8 mouse cellular contexts compared by ENCODE assay signal in genomic region chr11:8405225-8405899, GRCm38 (mm10).
DNase-seq lines count a peak whose midpoint lies in the region; ATAC-seq and TF ChIP-seq lines count a peak whose summit lies in the region.

No protein-coding gene starts in this region.

- no peak overlapping the region for H3K4me3 ChIP-seq in thymus, adult 2 months (ENCODE audit: control insufficient read depth, insufficient read depth, low read length)
- H3K4me3 ChIP-seq in kidney, embryonic 16.5 days (ENCODE audit: low read length): no peak overlapping the region
- H3K4me3 ChIP-seq in limb, embryonic 14.5 days (replicated peaks; ENCODE audit: low read length): no peak overlapping the region
- H3K4me3 ChIP-seq in neural tube, embryonic 12.5 days: no peak overlapping the region

- DNase-seq in thymus, adult 2 months: peak; percentile 26
- no peak for DNase-seq in thymus, adult 18-20 months
- peak; percentile 76 for DNase-seq in embryo, embryonic 11.5 days (ENCODE audit: low read depth, low spot score)
- peak; percentile 81 for DNase-seq in limb, embryonic 14.5 days (ENCODE audit: low spot score)
- DNase-seq in thymus, postnatal 14 days: peak; percentile 44

- no peaks in the 10 kb centered on the region for H3K4me1 ChIP-seq in thymus, adult 2 months (replicated peaks; ENCODE audit: control insufficient read depth, insufficient read depth, low read length)
- no peaks in the 10 kb centered on the region for H3K4me1 ChIP-seq in kidney, embryonic 16.5 days (ENCODE audit: insufficient read depth, low read length)
- H3K4me1 ChIP-seq in limb, embryonic 14.5 days (ENCODE audit: control insufficient read depth, insufficient read depth, low read length): no peaks in the 10 kb centered on the region
- H3K4me1 ChIP-seq in neural tube, embryonic 12.5 days: no peaks in the 10 kb centered on the region

- H3K4me2 ChIP-seq in kidney, embryonic 16.5 days (replicated peaks; ENCODE audit: low read depth, low read length): no peak overlapping the region
- H3K4me2 ChIP-seq in limb, embryonic 14.5 days (replicated peaks; ENCODE audit: low read depth, low read length, severe bottlenecking): no peak overlapping the region
- H3K4me2 ChIP-seq in neural tube, embryonic 12.5 days (replicated peaks): no peak overlapping the region

- no peaks in the 10 kb centered on the region for H3K27me3 ChIP-seq in thymus, adult 2 months (ENCODE audit: control insufficient read depth, insufficient read depth, low read length)
- no peaks in the 10 kb centered on the region for H3K27me3 ChIP-seq in kidney, embryonic 16.5 days (ENCODE audit: insufficient read depth, low read length)
- H3K27me3 ChIP-seq in limb, embryonic 14.5 days (ENCODE audit: control insufficient read depth, insufficient read depth, low read length): no peaks in the 10 kb centered on the region
- no peaks in the 10 kb centered on the region for H3K27me3 ChIP-seq in neural tube, embryonic 12.5 days (replicated peaks)

- H3K36me3 ChIP-seq in thymus, adult 2 months (ENCODE audit: control insufficient read depth, insufficient read depth, low read length): no peaks in the 10 kb centered on the region
- H3K36me3 ChIP-seq in kidney, embryonic 16.5 days (ENCODE audit: insufficient read depth, low read length): no peaks in the 10 kb centered on the region
- H3K36me3 ChIP-seq in limb, embryonic 14.5 days (ENCODE audit: control insufficient read depth, insufficient read depth, low read length): no peaks in the 10 kb centered on the region
- H3K36me3 ChIP-seq in neural tube, embryonic 12.5 days: no peaks in the 10 kb centered on the region

- peak; percentile 88 for TF ChIP-seq CTCF in thymus, adult 2 months (IDR thresholded peaks at IDR 0.05; ENCODE audit: borderline replicate concordance, control insufficient read depth, extremely low read depth, insufficient read depth, low read length, poor library complexity)

- no peak overlapping the region for H3K27ac ChIP-seq in thymus, adult 2 months (ENCODE audit: control insufficient read depth, insufficient read depth, low read length)
- no peak overlapping the region for H3K27ac ChIP-seq in kidney, embryonic 16.5 days (ENCODE audit: low read length)
- no peak overlapping the region for H3K27ac ChIP-seq in limb, embryonic 14.5 days (replicated peaks; ENCODE audit: low read depth, low read length)
- no peak overlapping the region for H3K27ac ChIP-seq in neural tube, embryonic 12.5 days

- no peak overlapping the region for H3K9ac ChIP-seq in kidney, embryonic 16.5 days (replicated peaks; ENCODE audit: low read length)
- no peak overlapping the region for H3K9ac ChIP-seq in limb, embryonic 14.5 days (ENCODE audit: low read depth, low read length, severe bottlenecking)
- no peak overlapping the region for H3K9ac ChIP-seq in neural tube, embryonic 12.5 days

- no peak for TF ChIP-seq POLR2A in thymus, adult 2 months (IDR thresholded peaks at IDR 0.05; ENCODE audit: control insufficient read depth, extremely low read depth, insufficient read depth, low read length, poor library complexity)
- TF ChIP-seq POLR2A in limb, embryonic 14.5 days (IDR thresholded peaks at IDR 0.05; ENCODE audit: borderline replicate concordance, extremely low read depth, insufficient read depth, insufficient read length): no peak

- WGBS in thymus, adult 2 months: 30% methylated on average over 18 of the region's 18 CpGs
- 27% methylated on average over 18 of the region's 18 CpGs for WGBS in kidney, embryonic 16.5 days
- WGBS in limb, embryonic 14.5 days: 32% methylated on average over 18 of the region's 18 CpGs
- 32% methylated on average over 18 of the region's 18 CpGs for WGBS in neural tube, embryonic 12.5 days

- no peaks in the 10 kb centered on the region for H3K9me3 ChIP-seq in kidney, embryonic 16.5 days (ENCODE audit: low read length)
- H3K9me3 ChIP-seq in limb, embryonic 14.5 days (ENCODE audit: control insufficient read depth, low read length): no peaks in the 10 kb centered on the region
- H3K9me3 ChIP-seq in neural tube, embryonic 12.5 days: no peaks in the 10 kb centered on the region

- ATAC-seq in granulocyte monocyte progenitor cell, adult 5-6 weeks (replicated peaks; ENCODE audit: poor library complexity, severe bottlenecking): peak; percentile 78
- ATAC-seq in kidney, embryonic 16.5 days (ENCODE audit: low FRiP score, low TSS enrichment): peak; percentile 90
- peak; percentile 83 for ATAC-seq in limb, embryonic 14.5 days (ENCODE audit: low FRiP score, low read depth)
- ATAC-seq in neural tube, embryonic 12.5 days (ENCODE audit: low FRiP score, low read depth): peak; percentile 74

Comparison
In these comparisons a context has a peak if more than half of its experiments do, and no peak if none do; other contexts are left out.
1. DNase-seq: peak in thymus, adult 2 months (single experiment), embryo, embryonic 11.5 days (single experiment), limb, embryonic 14.5 days (single experiment) and thymus, postnatal 14 days (single experiment); none in thymus, adult 18-20 months (0 of 2).
2. Peak in every context shown above with its lines, with median percentiles within 50 percentile points of each other: ATAC-seq.